Mouse (Mus musculus) ES-Bruce4 (cell line): ENCODE results near the gene Aifm3.

Source experiments
- CTCF ChIP-seq: IDR thresholded peaks from one replicate; pipeline ENCODE4 v1.8.1; 2011; ENCODE audit warnings: low read depth, low read length
- EP300 ChIP-seq: IDR thresholded peaks from 2 replicates; pipeline ENCODE4 v1.6.1; 2011; ENCODE audit warnings: low read depth, low read length; ENCODE audit not compliant: insufficient read depth
- POLR2A ChIP-seq: IDR thresholded peaks from one replicate; pipeline ENCODE4 v1.8.1; 2011; ENCODE audit warnings: low read length; ENCODE audit not compliant: insufficient read depth

- TF ChIP-seq EP300 (no peak), CTCF (no peak), POLR2A (no peak)
Measured at GRCm38 (mm10) chr16:17481465-17481864, 7.9 kb upstream of the Aifm3 start.
